In the genomic region with DNA sequence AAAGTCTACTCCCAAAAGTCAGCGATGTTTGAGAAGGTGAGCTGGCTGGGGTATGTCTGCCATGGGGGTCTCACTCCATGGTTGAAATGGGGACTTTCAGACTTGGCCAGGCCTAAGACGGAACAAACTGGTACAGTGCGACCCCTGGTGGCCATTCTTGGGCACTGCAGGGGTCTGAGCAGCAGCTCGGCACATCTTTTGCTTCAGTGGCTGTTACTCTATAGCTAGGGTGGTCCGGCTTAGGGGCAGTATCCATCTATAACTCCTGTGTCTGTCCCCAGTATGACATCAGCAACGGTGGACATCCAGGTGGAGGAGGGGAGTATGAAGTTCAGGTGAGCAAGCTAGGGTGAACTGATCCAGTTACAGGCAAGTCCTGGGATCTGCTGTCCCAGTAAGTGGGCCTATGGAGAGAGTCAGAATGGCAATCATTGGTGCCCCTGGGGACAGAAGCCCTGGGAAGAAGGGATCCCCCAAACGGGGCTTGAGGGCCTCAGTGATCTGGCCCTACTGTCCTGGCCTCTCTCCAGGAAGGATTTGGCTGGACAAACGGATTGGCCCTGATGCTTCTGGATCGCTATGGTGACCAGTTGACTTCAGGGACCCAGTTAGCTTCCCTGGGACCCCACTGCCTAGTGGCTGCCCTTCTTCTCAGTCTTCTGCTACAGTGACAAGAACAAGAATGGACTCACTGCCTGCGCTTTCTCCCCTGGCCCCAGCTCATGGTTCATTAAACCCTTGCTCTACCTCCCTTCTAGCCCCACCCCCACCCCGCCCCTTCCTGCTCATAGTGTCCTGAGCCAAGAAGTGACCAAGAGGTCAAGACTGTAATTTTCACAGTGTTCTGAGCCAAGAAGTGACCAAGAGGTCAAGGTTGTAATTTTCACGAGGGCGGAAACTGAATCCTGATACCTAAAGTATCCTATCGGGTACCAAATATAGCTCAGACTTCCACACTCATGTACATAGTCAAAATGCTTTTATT, we compare ENCODE assay signal across 8 mouse cellular contexts. TPM values are rescaled to one million over a fixed set of nuclear protein-coding genes. Genes with fewer than 3 reads are reported as not detected.
A peak's percentile ranks its signal among the peaks of the same experiment; 100 is the strongest.
DNase-seq lines count a peak whose midpoint lies in the region; ATAC-seq lines count a peak whose summit lies in the region.

No protein-coding gene starts in this region.

- no peak overlapping the region for H3K4me3 ChIP-seq in liver, embryonic 12.5 days
- H3K4me3 ChIP-seq in limb, embryonic 13.5 days, result no peak overlapping the region
- no peak overlapping the region for H3K4me3 ChIP-seq in midbrain, embryonic 16.5 days (ENCODE audit: low read depth, low read length)

- DNase-seq in liver, result peak; percentile 67
- peak; percentile 69 to 90 for DNase-seq in cerebellum, postnatal 4 days (ENCODE audit: low spot score in 2 of 2)
- DNase-seq in gastrocnemius, postnatal 14 days, result peak; percentile 69
- peak; percentile 83 for DNase-seq in kidney, adult 18-20 months
- DNase-seq in spleen, postnatal 14 days (ENCODE audit: low spot score in 2 of 2), result peak; percentile 31 to 72

- peaks cover 11% of the 10 kb centered on the region; the same call in 1 of the 2 replicates for H3K27me3 ChIP-seq in liver, embryonic 12.5 days (replicated peaks)
- no peaks in the 10 kb centered on the region for H3K27me3 ChIP-seq in limb, embryonic 13.5 days
- no peaks in the 10 kb centered on the region for H3K27me3 ChIP-seq in midbrain, embryonic 16.5 days (ENCODE audit: control insufficient read depth, insufficient read depth, low read depth, low read length)

- peaks cover 1% of the 10 kb centered on the region; the same call in 1 of the 2 replicates for H3K4me1 ChIP-seq in liver, embryonic 12.5 days
- no peaks in the 10 kb centered on the region for H3K4me1 ChIP-seq in limb, embryonic 13.5 days
- peaks cover 17% of the 10 kb centered on the region for H3K4me1 ChIP-seq in midbrain, embryonic 16.5 days (ENCODE audit: control insufficient read depth, insufficient read depth, low read length)

- H3K9me3 ChIP-seq in liver, embryonic 12.5 days (replicated peaks), result no peaks in the 10 kb centered on the region
- no peaks in the 10 kb centered on the region for H3K9me3 ChIP-seq in limb, embryonic 13.5 days
- no peaks in the 10 kb centered on the region for H3K9me3 ChIP-seq in midbrain, embryonic 16.5 days (replicated peaks; ENCODE audit: control insufficient read depth, low read length, poor library complexity, severe bottlenecking)

- WGBS in liver, embryonic 12.5 days (ENCODE audit: insufficient replicate concordance), result 43% methylated on average over 14 of the region's 14 CpGs
- WGBS in limb, embryonic 13.5 days, result 41% methylated on average over 14 of the region's 14 CpGs
- 33% methylated on average over 14 of the region's 14 CpGs for WGBS in midbrain, embryonic 16.5 days

- no peak for ATAC-seq in liver, embryonic 12.5 days
- peak; percentile 73; the same call in 1 of the 2 replicates for ATAC-seq in limb, embryonic 13.5 days (ENCODE audit: low FRiP score, low read depth)
- ATAC-seq in midbrain, embryonic 16.5 days, result peak; percentile 67

- intact Hi-C loops in gastrocnemius, postnatal 14 days (cut with DNase I; ENCODE audit: low total_unique reads), result loop anchor here (2.0 kb wide), 1 partner anchor 29 kb away; no protein-coding TSS in a partner anchor

- H3K4me2 ChIP-seq in liver, embryonic 12.5 days, result no peak overlapping the region
- no peak overlapping the region for H3K4me2 ChIP-seq in limb, embryonic 13.5 days (replicated peaks)
- no peak overlapping the region for H3K4me2 ChIP-seq in midbrain, embryonic 16.5 days (ENCODE audit: low read length)

- no peak overlapping the region for H3K27ac ChIP-seq in liver, embryonic 12.5 days
- no peak overlapping the region; the same call in 1 of the 2 replicates for H3K27ac ChIP-seq in limb, embryonic 13.5 days
- peak overlapping the region; percentile 77 for H3K27ac ChIP-seq in midbrain, embryonic 16.5 days (ENCODE audit: low read length)

- no peak overlapping the region for H3K9ac ChIP-seq in liver, embryonic 12.5 days
- H3K9ac ChIP-seq in limb, embryonic 13.5 days, result 0 out of 2 replicates have a peak overlapping the region, but pooled peaks have one; percentile 19
- H3K9ac ChIP-seq in midbrain, embryonic 16.5 days (ENCODE audit: low read depth, low read length), result no peak overlapping the region; the same call in 1 of the 2 replicates

- H3K36me3 ChIP-seq in liver, embryonic 12.5 days, result peaks cover 12% of the 10 kb centered on the region
- peaks cover 38% of the 10 kb centered on the region for H3K36me3 ChIP-seq in limb, embryonic 13.5 days
- peaks cover 8% of the 10 kb centered on the region for H3K36me3 ChIP-seq in midbrain, embryonic 16.5 days (ENCODE audit: control insufficient read depth, insufficient read depth, low read length)

RNA-seq across cellular contexts. Expression of a gene that starts 12.6 kb away (rescaled TPM):
- polyA plus RNA-seq in liver, embryonic 12.5 days (2016; fragmentation: Nextera tagmentation; extraction: Ambion mirVana), result not detected in 2 replicates
- not detected for total RNA-seq in gastrocnemius, postnatal 14 days (2021)
- not detected in 2 replicates for polyA plus RNA-seq in limb, embryonic 13.5 days (2015; fragmentation: Nextera tagmentation; extraction: Ambion mirVana)
- not detected in 2 replicates for polyA plus RNA-seq in midbrain, embryonic 16.5 days (2015; fragmentation: Nextera tagmentation; extraction: Ambion mirVana)

RNA-seq across cellular contexts. Expression of a gene that starts 49.4 kb away (rescaled TPM):
- polyA plus RNA-seq in liver, embryonic 12.5 days (2016; fragmentation: Nextera tagmentation; extraction: Ambion mirVana), result 5.2 and 6.5 TPM in 2 replicates
- 10 to 100 TPM; 43.8 to 47.6 TPM for total RNA-seq in gastrocnemius, postnatal 14 days (2021)
- polyA plus RNA-seq in limb, embryonic 13.5 days (2015; fragmentation: Nextera tagmentation; extraction: Ambion mirVana), result 45.3 and 46.1 TPM in 2 replicates
- 48.1 and 51.7 TPM in 2 replicates for polyA plus RNA-seq in midbrain, embryonic 16.5 days (2015; fragmentation: Nextera tagmentation; extraction: Ambion mirVana)
